Mouse (Mus musculus) forebrain, embryonic 16.5 days (tissue): ENCODE measurements around the gene Zfp711. TPM values are rescaled to one million over a fixed set of nuclear protein-coding genes. Genes with fewer than 3 reads are reported as not detected.

ENCODE experiments used
- ATAC-seq: fragments of 200-750 bp; cut with Nextera tagmentation; 2 replicates; pipeline ENCODE4 v1.8.0; 2017; ENCODE audit warnings: mild to moderate bottlenecking, moderate library complexity
- H3K27ac ChIP-seq: fragments of 300-500 bp; sonication (generic); 2 replicates; pipeline ENCODE4 v1.5.1; 2014; ENCODE audit warnings: low read length, control low read depth
- H3K27me3 ChIP-seq: fragments of 300-500 bp; sonication (generic); replicated peaks from 2 replicates; pipeline ENCODE4 v1.6.1; 2014; ENCODE audit warnings: low read length; ENCODE audit not compliant: control insufficient read depth, insufficient read depth
- H3K36me3 ChIP-seq: fragments of 300-500 bp; sonication (generic); 2 replicates; pipeline ENCODE4 v1.6.1; 2014; ENCODE audit not compliant: control insufficient read depth, insufficient read depth
- H3K4me1 ChIP-seq: fragments of 300-500 bp; sonication (generic); replicated peaks from 2 replicates; pipeline ENCODE4 v1.6.1; 2014; ENCODE audit warnings: low read length; ENCODE audit not compliant: control insufficient read depth, insufficient read depth
- H3K4me2 ChIP-seq: fragments of 300-500 bp; sonication (generic); 2 replicates; pipeline ENCODE4 v1.6.1; 2014; ENCODE audit warnings: mild to moderate bottlenecking, low read length, control low read depth
- H3K4me3 ChIP-seq: fragments of 300-500 bp; sonication (generic); replicated peaks from 2 replicates; pipeline ENCODE4 v1.5.1; 2014; ENCODE audit warnings: mild to moderate bottlenecking, low read length, control low read depth
- H3K9ac ChIP-seq: fragments of 300-500 bp; sonication (generic); replicated peaks from 2 replicates; pipeline ENCODE4 v1.6.1; 2014; ENCODE audit warnings: low read depth, low read length, control low read depth
- H3K9me3 ChIP-seq: fragments of 300-500 bp; sonication (generic); 2 replicates; pipeline ENCODE4 v1.6.1; 2016; ENCODE audit warnings: low read length; ENCODE audit not compliant: control insufficient read depth
- WGBS: fragments of 180-500 bp; shearing (Covaris S2); extraction: QIAGEN DNeasy Blood & Tissue Kit; methylation state at CpG from one replicate; pipeline ENCODE4 v1.1.7; 2014; 5-methylcytosine and 5-hydroxymethylcytosine counted together
- polyA plus RNA-seq: library from polyadenylated mRNA; unstranded; fragments of >200 nt; fragmentation: Nextera tagmentation; extraction: Ambion mirVana; gene quantifications from 2 replicates; pipeline ENCODE4 v1.2.1, GENCODE M21; 2015

Gene Zfp711
- polyA plus RNA-seq = 37.1 and 42.6 TPM in 2 replicates

GRCm38 (mm10) chrX:112600511-112601305, at the start of gene Zfp711:
Zfp711 (plus strand) TSS chrX:112600526.
- peak within 1 kb of the TSS; percentile 68 for H3K4me3 ChIP-seq
- no peaks in the 10 kb centered on the region for H3K27me3 ChIP-seq
- H3K4me1 ChIP-seq = no peaks in the 10 kb centered on the region
- no peaks in the 10 kb centered on the region for H3K36me3 ChIP-seq
- peak within 1 kb of the TSS; percentile 83 for H3K27ac ChIP-seq
- no peaks in the 10 kb centered on the region for H3K9me3 ChIP-seq
- peak within 1 kb of the TSS; percentile 80 for H3K9ac ChIP-seq
- 21% methylated on average over 66 of the region's 79 CpGs for WGBS
- peak within 1 kb of the TSS; percentile 49 for H3K4me2 ChIP-seq
- ATAC-seq = peak; percentile 98

GRCm38 (mm10) chrX:112567716-112568115, 32.6 kb upstream of the Zfp711 start:
- no peak overlapping the region for H3K27ac ChIP-seq
- WGBS = 68% methylated on average over 2 of the region's 2 CpGs
- no peak for ATAC-seq
- H3K4me2 ChIP-seq = no peak overlapping the region
- 0 out of 2 replicates have a peak, but pooled peaks cover 2% of the 10 kb centered on the region for H3K9me3 ChIP-seq
- H3K4me3 ChIP-seq = no peak overlapping the region
- H3K4me1 ChIP-seq = no peaks in the 10 kb centered on the region
- H3K9ac ChIP-seq = no peak overlapping the region
- H3K27me3 ChIP-seq = no peaks in the 10 kb centered on the region
- no peaks in the 10 kb centered on the region for H3K36me3 ChIP-seq

- WGBS = 24% methylated on average over 60 of the region's 81 CpGs
- ATAC-seq = peak; percentile 59
- H3K9me3 ChIP-seq = no peaks in the 10 kb centered on the region
Observed at GRCm38 (mm10) chrX:112601306-112602120, 1.2 kb downstream of the Zfp711 start.

GRCm38 (mm10) chrX:112675525-112675924, 75.2 kb downstream of the Zfp711 start:
- 42% methylated on average over 1 of the region's 1 CpGs for WGBS
- Histone ChIP-seq H3K4me2 (no peak overlapping the region), H3K9ac (no peak overlapping the region), H3K27me3 (no peaks in the 10 kb centered on the region), H3K4me3 (no peak overlapping the region), H3K36me3 (no peaks in the 10 kb centered on the region), H3K9me3 (no peaks in the 10 kb centered on the region), H3K27ac (no peak overlapping the region), H3K4me1 (no peaks in the 10 kb centered on the region)
- ATAC-seq = no peak

More at GRCm38 (mm10) chrX:112601306-112602120, 1.2 kb downstream of the Zfp711 start:
- Histone ChIP-seq H3K4me1 (no peaks in the 10 kb centered on the region), H3K9ac (peak overlapping the region; percentile 80), H3K4me2 (peak overlapping the region; percentile 49), H3K27me3 (no peaks in the 10 kb centered on the region), H3K36me3 (no peaks in the 10 kb centered on the region), H3K4me3 (peak overlapping the region; percentile 68), H3K27ac (peak overlapping the region; percentile 83)

GRCm38 (mm10) chrX:112680605-112681004, 80.3 kb downstream of the Zfp711 start:
- WGBS = 83% methylated on average over 5 of the region's 5 CpGs
- no peaks in the 10 kb centered on the region for H3K4me1 ChIP-seq
- H3K4me2 ChIP-seq = no peak overlapping the region
- H3K4me3 ChIP-seq = no peak overlapping the region
- no peaks in the 10 kb centered on the region for H3K9me3 ChIP-seq
- H3K27me3 ChIP-seq = no peaks in the 10 kb centered on the region
- no peak for ATAC-seq
- H3K27ac ChIP-seq = no peak overlapping the region
- no peak overlapping the region for H3K9ac ChIP-seq
- H3K36me3 ChIP-seq = no peaks in the 10 kb centered on the region

Other genes starting within 250 kb of the Zfp711 start
- not detected in 2 replicates for gene Satl1, start 193.7 kb upstream of the Zfp711 start, polyA plus RNA-seq
- gene 2010106E10Rik, start 105.3 kb upstream of the Zfp711 start, polyA plus RNA-seq = not detected in 2 replicates
- gene Pof1b, start 98.1 kb downstream of the Zfp711 start, polyA plus RNA-seq = 0.15 and 0.31 TPM in 2 replicates